12 mouse cellular contexts compared by ENCODE assay signal in genomic region chr13:28426085-28426484, GRCm38 (mm10).
DNase-seq lines count a peak whose midpoint lies in the region; ATAC-seq and TF ChIP-seq lines count a peak whose summit lies in the region.
"Had no signal": no experiment of that assay in that cellular context is flagged by ENCODE, and none has a peak within 500 bp of the region (broad histone marks: within the 10 kb centered on the region; RNA-seq: fewer than 3 reads in every experiment).

No protein-coding gene starts in this region.

- no peak overlapping the region for H3K9ac ChIP-seq in ES-E14 (ENCODE audit: insufficient read depth, low read depth, low read length, poor library complexity, severe bottlenecking)
- H3K9ac ChIP-seq in midbrain, embryonic 14.5 days (replicated peaks; ENCODE audit: low read length): no peak overlapping the region
- H3K9ac ChIP-seq: heart, embryonic 12.5 days; hindbrain, embryonic 15.5 days had no signal

- no peak for ATAC-seq in midbrain, embryonic 14.5 days (ENCODE audit: low FRiP score, low TSS enrichment)

- H3K36me3 ChIP-seq in ES-E14 (ENCODE audit: control insufficient read depth, insufficient read depth, low read length, poor library complexity, severe bottlenecking): no peaks in the 10 kb centered on the region
- H3K36me3 ChIP-seq in midbrain, embryonic 14.5 days (ENCODE audit: control insufficient read depth, insufficient read depth, low read length): no peaks in the 10 kb centered on the region
- H3K36me3 ChIP-seq: forebrain, embryonic 10.5 days; heart, embryonic 12.5 days; hindbrain, embryonic 15.5 days had no signal

- peak; percentile 67 for TF ChIP-seq CTCF in layer of hippocampus, adult 2 months (conservative IDR thresholded peaks at IDR 0.05)

- peak; percentile 19 to 25 for DNase-seq in cerebellum, postnatal 10 days
- DNase-seq in cerebellum, adult 11 months: no peak
- DNase-seq in layer of hippocampus, adult 2 months (ENCODE audit: low spot score in 2 of 2): no peak
- no peak for DNase-seq in layer of hippocampus, adult 8-10 months (ENCODE audit: low spot score in 2 of 2)
- DNase-seq in ES-E14 (ENCODE audit: low read depth, low spot score): no peak
- peak; percentile 50 for DNase-seq in naive thymus-derived CD4-positive, alpha-beta T cell, adult 2 months (ENCODE audit: low read depth)
- no peak for DNase-seq in midbrain, embryonic 14.5 days
- DNase-seq in right cerebral cortex, adult 18-20 months: no peak

- H3K4me3 ChIP-seq in layer of hippocampus, adult 2 months: no peak overlapping the region
- H3K4me3 ChIP-seq in ES-E14 (ENCODE audit: insufficient read depth in 1 of 2, low read depth in 1 of 2, low read length in 2 of 2, poor library complexity in 1 of 2, severe bottlenecking in 1 of 2): no peak overlapping the region
- H3K4me3 ChIP-seq in midbrain, embryonic 14.5 days (replicated peaks; ENCODE audit: low read depth, low read length): no peak overlapping the region
- H3K4me3 ChIP-seq: forebrain, embryonic 10.5 days; heart, embryonic 12.5 days; hindbrain, embryonic 15.5 days; myocyte had no signal

- H3K4me2 ChIP-seq in midbrain, embryonic 14.5 days (ENCODE audit: low read length): no peak overlapping the region
- H3K4me2 ChIP-seq: heart, embryonic 12.5 days; hindbrain, embryonic 15.5 days had no signal

- no peaks in the 10 kb centered on the region for H3K4me1 ChIP-seq in ES-E14 (ENCODE audit: control insufficient read depth in 2 of 2, insufficient read depth in 2 of 2, low read length in 2 of 2, poor library complexity in 1 of 2)
- peaks cover 2% of the 10 kb centered on the region for H3K4me1 ChIP-seq in midbrain, embryonic 14.5 days (ENCODE audit: control insufficient read depth, insufficient read depth, low read length)

- in situ Hi-C loops in ES-E14 (cut with MboI; ENCODE audit: low sequenced_read_pairs in 2 of 2, unreplicated experiment in 2 of 2): no loop called here

- no peaks in the 10 kb centered on the region for H3K27me3 ChIP-seq in midbrain, embryonic 14.5 days (ENCODE audit: control insufficient read depth, insufficient read depth, low read length)
- H3K27me3 ChIP-seq: heart, embryonic 12.5 days; hindbrain, embryonic 15.5 days had no signal

- 72% methylated on average over 4 of the region's 4 CpGs for WGBS in midbrain, embryonic 14.5 days

- no peak overlapping the region for H3K27ac ChIP-seq in layer of hippocampus, adult 2 months
- no peak overlapping the region for H3K27ac ChIP-seq in ES-E14 (ENCODE audit: insufficient read depth, low read depth, low read length, poor library complexity, severe bottlenecking)
- no peak overlapping the region for H3K27ac ChIP-seq in midbrain, embryonic 14.5 days (replicated peaks; ENCODE audit: low read depth, low read length)
- H3K27ac ChIP-seq: forebrain, embryonic 10.5 days; hindbrain, embryonic 15.5 days had no signal

- no peaks in the 10 kb centered on the region for H3K9me3 ChIP-seq in ES-E14 (ENCODE audit: control insufficient read depth, insufficient read depth, low read depth, low read length)
- no peaks in the 10 kb centered on the region for H3K9me3 ChIP-seq in midbrain, embryonic 14.5 days (ENCODE audit: control insufficient read depth, low read length)
- H3K9me3 ChIP-seq: forebrain, embryonic 10.5 days; heart, embryonic 12.5 days; hindbrain, embryonic 15.5 days had no signal

TF ChIP-seq in ES-E14, 5 proteins besides CTCF, POLR2A, EP300 and RAD21:
- TF ChIP-seq CHD2 (IDR thresholded peaks at IDR 0.05; ENCODE audit: low read depth, low read length) (no peak), MAFK (IDR thresholded peaks at IDR 0.05; ENCODE audit: insufficient read depth, low read depth, low read length) (no peak), ZC3H11A (IDR thresholded peaks at IDR 0.05; ENCODE audit: borderline replicate concordance, low read depth, low read length) (0 out of 2 replicates have a peak, but pooled peaks have one; percentile 13)

Comparison
In these comparisons a context has a peak if more than half of its experiments do, and no peak if none do; other contexts are left out.
1. DNase-seq: peak in cerebellum, postnatal 10 days (2 of 2) and naive thymus-derived CD4-positive, alpha-beta T cell, adult 2 months (single experiment); none in cerebellum, adult 11 months (single experiment), layer of hippocampus, adult 2 months (0 of 2), layer of hippocampus, adult 8-10 months (0 of 2), ES-E14 (single experiment), midbrain, embryonic 14.5 days (single experiment) and right cerebral cortex, adult 18-20 months (single experiment).